Mouse (Mus musculus) forebrain, embryonic 11.5 days (tissue): ENCODE measurements around the gene Hs3st2. TPM values are rescaled to one million over a fixed set of nuclear protein-coding genes. Genes with fewer than 3 reads are reported as not detected.

ENCODE experiments used
- ATAC-seq: fragments of 200-750 bp; cut with Nextera tagmentation; replicated peaks from 2 replicates; pipeline ENCODE4 v1.8.0; 2017; ENCODE audit warnings: moderate TSS enrichment; ENCODE audit not compliant: low FRiP score
- DNase-seq: peaks from one replicate; pipeline ENCODE4 v3.0.0-alpha.2; 2017; ENCODE audit warnings: low spot score
- H3K27ac ChIP-seq: fragments of 300-500 bp; sonication (generic); 2 replicates; pipeline ENCODE4 v1.5.1; 2014; ENCODE audit warnings: low read depth, low read length
- H3K27me3 ChIP-seq: fragments of 300-500 bp; sonication (generic); 2 replicates; pipeline ENCODE4 v1.6.1; 2014; ENCODE audit warnings: mild to moderate bottlenecking, low read length, mixed read lengths; ENCODE audit not compliant: control insufficient read depth, insufficient read depth
- H3K36me3 ChIP-seq: fragments of 300-500 bp; sonication (generic); 2 replicates; pipeline ENCODE4 v1.6.1; 2014; ENCODE audit warnings: mild to moderate bottlenecking, low read length, moderate library complexity, mixed read lengths; ENCODE audit not compliant: control insufficient read depth, insufficient read depth
- H3K4me1 ChIP-seq: fragments of 300-500 bp; sonication (generic); replicated peaks from 2 replicates; pipeline ENCODE4 v1.6.1; 2014; ENCODE audit warnings: low read length, mixed read lengths; ENCODE audit not compliant: control insufficient read depth, insufficient read depth
- H3K4me2 ChIP-seq: fragments of 300-500 bp; sonication (generic); 2 replicates; pipeline ENCODE4 v1.6.1; 2014; ENCODE audit warnings: low read depth, mild to moderate bottlenecking, low read length, moderate library complexity, mixed read lengths; ENCODE audit not compliant: severe bottlenecking
- H3K4me3 ChIP-seq: fragments of 300-500 bp; sonication (generic); 2 replicates; pipeline ENCODE4 v1.5.1; 2014; ENCODE audit warnings: low read depth, low read length
- H3K9ac ChIP-seq: fragments of 300-500 bp; sonication (generic); 2 replicates; pipeline ENCODE4 v1.6.1; 2014; ENCODE audit warnings: low read length
- H3K9me3 ChIP-seq: fragments of 300-500 bp; sonication (generic); 2 replicates; pipeline ENCODE4 v1.6.1; 2016; ENCODE audit warnings: low read length, mixed read lengths; ENCODE audit not compliant: control insufficient read depth
- WGBS: fragments of 180-500 bp; shearing (Covaris S2); extraction: QIAGEN DNeasy Blood & Tissue Kit; methylation state at CpG from one replicate; pipeline ENCODE4 v1.1.7; 2014; 5-methylcytosine and 5-hydroxymethylcytosine counted together
- polyA plus RNA-seq: library from polyadenylated mRNA; unstranded; fragments of >200 nt; fragmentation: Nextera tagmentation; extraction: Ambion mirVana; gene quantifications from 2 replicates; pipeline ENCODE4 v1.2.1, GENCODE M21; 2014

Hs3st2 gene
- polyA plus RNA-seq, 1 experiment from 2014 or later = 0.16 TPM

DNA sequence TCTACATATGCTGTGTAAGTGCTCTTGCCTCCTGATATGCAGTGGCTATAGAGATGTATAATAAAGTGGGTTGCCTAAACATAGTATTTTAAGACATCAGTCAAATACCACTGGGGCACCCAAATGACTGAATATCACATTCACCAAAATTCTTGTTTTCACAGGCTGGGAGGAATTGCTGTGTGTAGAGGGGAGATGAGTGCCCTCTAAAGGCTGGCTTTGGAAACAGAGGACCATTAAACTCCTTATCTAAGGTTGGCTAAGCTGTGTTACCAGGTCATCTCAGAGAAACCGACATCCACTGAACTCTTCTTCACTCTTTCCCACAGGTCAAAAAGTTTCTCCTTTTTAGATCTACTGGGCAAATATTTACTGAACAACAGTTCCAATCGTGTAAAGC lies 150.8 kb downstream of the Hs3st2 start:
- DNase-seq = no peak
- Histone ChIP-seq H3K36me3 (no peaks in the 10 kb centered on the region), H3K9me3 (no peaks in the 10 kb centered on the region), H3K9ac (no peak overlapping the region), H3K4me3 (no peak overlapping the region), H3K4me1 (no peaks in the 10 kb centered on the region), H3K4me2 (no peak overlapping the region), H3K27ac (no peak overlapping the region), H3K27me3 (no peaks in the 10 kb centered on the region)
- no peak for ATAC-seq
- WGBS = 70% methylated on average over 2 of the region's 2 CpGs

DNA sequence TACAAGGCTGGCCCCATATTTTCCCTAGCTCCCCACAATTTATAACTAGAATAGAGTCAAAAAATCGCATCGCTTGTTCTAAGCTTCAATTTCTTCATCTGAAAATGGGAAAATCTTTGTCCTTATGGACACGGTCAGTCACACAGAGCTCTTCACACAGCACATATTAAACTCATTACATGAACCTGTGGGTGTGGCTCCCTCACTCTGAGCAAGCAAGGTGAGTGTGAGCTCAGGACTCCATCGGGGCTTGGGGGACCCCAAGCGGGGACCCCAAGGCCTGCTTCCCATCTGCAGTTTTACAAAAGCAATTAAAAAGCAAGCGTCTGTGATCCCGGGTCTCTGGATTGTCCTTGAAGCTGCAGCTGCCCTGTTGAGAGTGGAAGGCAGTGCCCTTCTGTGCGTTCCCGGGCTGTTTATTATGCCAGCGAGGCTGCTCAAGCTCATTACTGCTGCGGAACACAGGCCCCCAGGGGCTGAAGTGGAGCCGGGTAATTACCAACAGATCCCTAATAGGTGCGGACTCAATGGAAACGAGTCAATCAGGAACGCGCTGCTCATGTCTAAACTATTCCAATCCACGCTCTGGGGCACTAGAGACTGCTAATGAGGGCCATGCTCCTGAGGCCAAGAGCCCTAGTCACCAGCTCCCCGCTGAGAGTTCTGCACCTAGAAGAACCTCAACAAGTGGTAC lies 157.8 kb downstream of the Hs3st2 start:
- Histone ChIP-seq H3K27me3 (0 out of 2 replicates have a peak, but pooled peaks cover 2% of the 10 kb centered on the region), H3K9ac (no peak overlapping the region), H3K36me3 (no peaks in the 10 kb centered on the region), H3K4me3 (no peak overlapping the region), H3K4me2 (no peak overlapping the region), H3K9me3 (no peaks in the 10 kb centered on the region), H3K27ac (no peak overlapping the region), H3K4me1 (no peaks in the 10 kb centered on the region)
- DNase-seq (peak; percentile 85), ATAC-seq (peak; percentile 93)
- WGBS = 33% methylated on average over 18 of the region's 18 CpGs
